Mouse (Mus musculus): ENCODE measurements at regions not wholly inside any gene's neighbourhood (a gene's known extent, or its start where the extent isn't known, plus 50 kb on each side); places are given as distances from the start of the nearest gene placed in this dataset.

- no peaks in the 10 kb centered on the region for H3K9me3 ChIP-seq (ENCODE audit: control insufficient read depth, low read length)
- H3K4me1 ChIP-seq (ENCODE audit: control insufficient read depth, insufficient read depth, low read length), result no peaks in the 10 kb centered on the region
- no peaks in the 10 kb centered on the region for H3K36me3 ChIP-seq (ENCODE audit: control insufficient read depth, insufficient read depth, low read length)
- H3K27me3 ChIP-seq (ENCODE audit: control insufficient read depth, insufficient read depth, low read length), result no peaks in the 10 kb centered on the region
- H3K4me3 ChIP-seq (ENCODE audit: low read depth, low read length), result no peak overlapping the region
- ATAC-seq (ENCODE audit: low read depth), result no peak
- H3K9ac ChIP-seq (replicated peaks; ENCODE audit: low read depth, low read length), result no peak overlapping the region
- no peak overlapping the region for H3K27ac ChIP-seq (ENCODE audit: low read depth, low read length)
- 92% methylated on average over 4 of the region's 4 CpGs for WGBS
- no peak overlapping the region for H3K4me2 ChIP-seq (ENCODE audit: low read depth, low read length)
Observed at GRCm38 (mm10) chr7:70716811-70717458, 350.4 kb upstream of the Nr2f2 start.

GRCm38 (mm10) chr7:70712141-70712540, 345.6 kb upstream of the Nr2f2 start:
- H3K4me1 ChIP-seq (ENCODE audit: control insufficient read depth, insufficient read depth, low read length), result no peaks in the 10 kb centered on the region
- no peaks in the 10 kb centered on the region for H3K36me3 ChIP-seq (ENCODE audit: control insufficient read depth, insufficient read depth, low read length)
- no peak overlapping the region for H3K27ac ChIP-seq (ENCODE audit: low read depth, low read length)
- 75% methylated on average over 6 of the region's 6 CpGs for WGBS
- no peak overlapping the region for H3K9ac ChIP-seq (replicated peaks; ENCODE audit: low read depth, low read length)
- H3K4me3 ChIP-seq (ENCODE audit: low read depth, low read length), result no peak overlapping the region
- H3K4me2 ChIP-seq (ENCODE audit: low read depth, low read length), result no peak overlapping the region
- no peak for ATAC-seq (ENCODE audit: low read depth)
- H3K27me3 ChIP-seq (ENCODE audit: control insufficient read depth, insufficient read depth, low read length), result no peaks in the 10 kb centered on the region
- H3K9me3 ChIP-seq (ENCODE audit: control insufficient read depth, low read length), result no peaks in the 10 kb centered on the region

- no peaks in the 10 kb centered on the region for H3K9me3 ChIP-seq (ENCODE audit: control insufficient read depth, low read length)
- no peak for ATAC-seq (ENCODE audit: low read depth)
- H3K27ac ChIP-seq (ENCODE audit: low read depth, low read length), result no peak overlapping the region
- 70% methylated on average over 9 of the region's 9 CpGs for WGBS
- H3K4me2 ChIP-seq (ENCODE audit: low read depth, low read length), result no peak overlapping the region
- no peaks in the 10 kb centered on the region for H3K4me1 ChIP-seq (ENCODE audit: control insufficient read depth, insufficient read depth, low read length)
- H3K36me3 ChIP-seq (ENCODE audit: control insufficient read depth, insufficient read depth, low read length), result no peaks in the 10 kb centered on the region
- H3K4me3 ChIP-seq (ENCODE audit: low read depth, low read length), result no peak overlapping the region
- no peaks in the 10 kb centered on the region for H3K27me3 ChIP-seq (ENCODE audit: control insufficient read depth, insufficient read depth, low read length)
- no peak overlapping the region for H3K9ac ChIP-seq (replicated peaks; ENCODE audit: low read depth, low read length)
Observed at GRCm38 (mm10) chr7:70706281-70706680, 339.7 kb upstream of the Nr2f2 start.

GRCm38 (mm10) chr7:70703784-70704183, 337.2 kb upstream of the Nr2f2 start:
- H3K9me3 ChIP-seq (ENCODE audit: control insufficient read depth, low read length), result no peaks in the 10 kb centered on the region
- H3K36me3 ChIP-seq (ENCODE audit: control insufficient read depth, insufficient read depth, low read length), result no peaks in the 10 kb centered on the region
- no peak overlapping the region for H3K4me3 ChIP-seq (ENCODE audit: low read depth, low read length)
- H3K27ac ChIP-seq (ENCODE audit: low read depth, low read length), result no peak overlapping the region
- no peak overlapping the region for H3K9ac ChIP-seq (replicated peaks; ENCODE audit: low read depth, low read length)
- no peaks in the 10 kb centered on the region for H3K4me1 ChIP-seq (ENCODE audit: control insufficient read depth, insufficient read depth, low read length)
- no peaks in the 10 kb centered on the region for H3K27me3 ChIP-seq (ENCODE audit: control insufficient read depth, insufficient read depth, low read length)
- H3K4me2 ChIP-seq (ENCODE audit: low read depth, low read length), result no peak overlapping the region
- WGBS, result 93% methylated on average over 1 of the region's 1 CpGs
- no peak for ATAC-seq (ENCODE audit: low read depth)

GRCm38 (mm10) chr7:70700461-70700860, 333.9 kb upstream of the Nr2f2 start:
- Histone ChIP-seq H3K27ac (ENCODE audit: low read depth, low read length) (no peak overlapping the region), H3K4me1 (ENCODE audit: control insufficient read depth, insufficient read depth, low read length) (no peaks in the 10 kb centered on the region), H3K27me3 (ENCODE audit: control insufficient read depth, insufficient read depth, low read length) (no peaks in the 10 kb centered on the region), H3K4me2 (ENCODE audit: low read depth, low read length) (no peak overlapping the region), H3K9ac (replicated peaks; ENCODE audit: low read depth, low read length) (no peak overlapping the region), H3K36me3 (ENCODE audit: control insufficient read depth, insufficient read depth, low read length) (no peaks in the 10 kb centered on the region), H3K4me3 (ENCODE audit: low read depth, low read length) (no peak overlapping the region), H3K9me3 (ENCODE audit: control insufficient read depth, low read length) (no peaks in the 10 kb centered on the region)
- WGBS, result 59% methylated on average over 4 of the region's 4 CpGs
- ATAC-seq (ENCODE audit: low read depth), result no peak

GRCm38 (mm10) chr7:70699391-70699790, 332.9 kb upstream of the Nr2f2 start:
- no peaks in the 10 kb centered on the region for H3K27me3 ChIP-seq (ENCODE audit: control insufficient read depth, insufficient read depth, low read length)
- no peaks in the 10 kb centered on the region for H3K9me3 ChIP-seq (ENCODE audit: control insufficient read depth, low read length)
- ATAC-seq (ENCODE audit: low read depth), result no peak
- H3K9ac ChIP-seq (replicated peaks; ENCODE audit: low read depth, low read length), result no peak overlapping the region
- H3K27ac ChIP-seq (ENCODE audit: low read depth, low read length), result no peak overlapping the region
- H3K36me3 ChIP-seq (ENCODE audit: control insufficient read depth, insufficient read depth, low read length), result no peaks in the 10 kb centered on the region
- H3K4me2 ChIP-seq (ENCODE audit: low read depth, low read length), result no peak overlapping the region
- H3K4me3 ChIP-seq (ENCODE audit: low read depth, low read length), result no peak overlapping the region
- H3K4me1 ChIP-seq (ENCODE audit: control insufficient read depth, insufficient read depth, low read length), result no peaks in the 10 kb centered on the region
- 85% methylated on average over 2 of the region's 2 CpGs for WGBS

- no peak overlapping the region for H3K4me2 ChIP-seq (ENCODE audit: low read depth, low read length)
- H3K9ac ChIP-seq (replicated peaks; ENCODE audit: low read depth, low read length), result no peak overlapping the region
- no peak overlapping the region for H3K4me3 ChIP-seq (ENCODE audit: low read depth, low read length)
- WGBS, result 81% methylated on average over 2 of the region's 2 CpGs
- no peaks in the 10 kb centered on the region for H3K27me3 ChIP-seq (ENCODE audit: control insufficient read depth, insufficient read depth, low read length)
- no peak for ATAC-seq (ENCODE audit: low read depth)
- H3K4me1 ChIP-seq (ENCODE audit: control insufficient read depth, insufficient read depth, low read length), result no peaks in the 10 kb centered on the region
- H3K27ac ChIP-seq (ENCODE audit: low read depth, low read length), result no peak overlapping the region
- H3K9me3 ChIP-seq (ENCODE audit: control insufficient read depth, low read length), result no peaks in the 10 kb centered on the region
- no peaks in the 10 kb centered on the region for H3K36me3 ChIP-seq (ENCODE audit: control insufficient read depth, insufficient read depth, low read length)
Observed at GRCm38 (mm10) chr7:70698986-70699385, 332.5 kb upstream of the Nr2f2 start.

- Histone ChIP-seq H3K4me3 (ENCODE audit: low read depth, low read length) (no peak overlapping the region), H3K9ac (replicated peaks; ENCODE audit: low read depth, low read length) (no peak overlapping the region), H3K4me2 (ENCODE audit: low read depth, low read length) (no peak overlapping the region), H3K9me3 (ENCODE audit: control insufficient read depth, low read length) (no peaks in the 10 kb centered on the region), H3K4me1 (ENCODE audit: control insufficient read depth, insufficient read depth, low read length) (no peaks in the 10 kb centered on the region), H3K27ac (ENCODE audit: low read depth, low read length) (no peak overlapping the region), H3K27me3 (ENCODE audit: control insufficient read depth, insufficient read depth, low read length) (no peaks in the 10 kb centered on the region), H3K36me3 (ENCODE audit: control insufficient read depth, insufficient read depth, low read length) (no peaks in the 10 kb centered on the region)
- no peak for ATAC-seq (ENCODE audit: low read depth)
- WGBS, result 67% methylated on average over 4 of the region's 4 CpGs
Observed at GRCm38 (mm10) chr7:70692160-70692559, 325.6 kb upstream of the Nr2f2 start.

GRCm38 (mm10) chr7:70690845-70691244, 324.3 kb upstream of the Nr2f2 start:
- Histone ChIP-seq H3K4me2 (ENCODE audit: low read depth, low read length) (no peak overlapping the region), H3K27me3 (ENCODE audit: control insufficient read depth, insufficient read depth, low read length) (no peaks in the 10 kb centered on the region), H3K4me1 (ENCODE audit: control insufficient read depth, insufficient read depth, low read length) (no peaks in the 10 kb centered on the region), H3K36me3 (ENCODE audit: control insufficient read depth, insufficient read depth, low read length) (no peaks in the 10 kb centered on the region), H3K4me3 (ENCODE audit: low read depth, low read length) (no peak overlapping the region), H3K27ac (ENCODE audit: low read depth, low read length) (no peak overlapping the region), H3K9ac (replicated peaks; ENCODE audit: low read depth, low read length) (no peak overlapping the region), H3K9me3 (ENCODE audit: control insufficient read depth, low read length) (no peaks in the 10 kb centered on the region)
- WGBS, result 97% methylated on average over 7 of the region's 7 CpGs
- no peak for ATAC-seq (ENCODE audit: low read depth)
